Mouse (Mus musculus): ENCODE measurements at regions not wholly inside any gene's neighbourhood (a gene's known extent, or its start where the extent isn't known, plus 50 kb on each side); places are given as distances from the start of the nearest gene placed in this dataset.
A peak's percentile ranks its signal among the peaks of the same experiment; 100 is the strongest.

DNA sequence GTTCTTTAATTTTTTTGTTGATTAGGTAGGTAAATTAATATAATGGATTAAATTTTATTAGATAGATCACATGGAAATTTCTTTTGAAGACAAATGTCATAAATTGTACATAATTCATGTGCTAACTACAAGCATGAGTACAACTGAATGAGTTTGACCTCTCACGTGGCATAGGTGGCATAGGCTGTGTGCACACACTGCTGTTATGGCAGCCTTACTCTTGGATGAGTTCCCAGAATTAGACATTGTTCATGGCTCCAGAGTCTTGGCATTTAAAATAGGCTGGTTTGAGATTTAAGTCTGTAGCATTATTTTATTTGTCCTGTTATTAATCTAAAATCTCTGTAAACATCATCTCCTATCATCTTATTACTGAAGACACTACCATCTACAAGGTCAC, 115.2 kb upstream of the Fsip2 start:
- no peak overlapping the region for H3K27ac ChIP-seq (ENCODE audit: low read length)
- H3K4me1 ChIP-seq (replicated peaks; ENCODE audit: control insufficient read depth, insufficient read depth, low read length): 0 out of 2 replicates have a peak, but pooled peaks cover 2% of the 10 kb centered on the region
- no peaks in the 10 kb centered on the region for H3K27me3 ChIP-seq (replicated peaks; ENCODE audit: control insufficient read depth, insufficient read depth, low read length)
- no peak overlapping the region for H3K9ac ChIP-seq (replicated peaks; ENCODE audit: low read depth, low read length)
- WGBS: 30% methylated on average over 1 of the region's 1 CpGs
- H3K36me3 ChIP-seq (ENCODE audit: control insufficient read depth, insufficient read depth): no peaks in the 10 kb centered on the region
- H3K4me3 ChIP-seq (replicated peaks; ENCODE audit: low read length): no peak overlapping the region
- peak; percentile 65 for ATAC-seq
- no peak overlapping the region for H3K4me2 ChIP-seq (ENCODE audit: low read length)
- no peaks in the 10 kb centered on the region for H3K9me3 ChIP-seq (ENCODE audit: control insufficient read depth, low read length)

DNA sequence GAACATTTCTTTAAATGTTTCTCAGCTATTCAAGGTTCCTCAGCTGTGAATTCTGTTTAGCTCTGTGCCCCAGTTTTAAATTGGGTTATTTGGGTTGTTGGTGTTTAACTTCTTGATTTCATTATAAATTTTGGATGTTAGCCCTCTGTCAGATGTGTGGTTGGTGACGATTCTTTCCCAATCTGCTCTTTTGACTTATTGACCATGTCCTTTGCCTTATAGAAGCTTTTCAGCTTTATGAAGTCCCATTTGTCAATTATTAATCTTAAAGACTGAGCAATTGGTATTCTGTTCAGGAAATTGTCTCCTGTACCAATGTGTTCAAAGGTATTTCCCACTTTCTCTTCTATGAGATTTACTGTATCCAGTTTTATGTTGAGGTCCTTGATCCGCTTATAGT, 103.6 kb upstream of the Fsip2 start:
- Histone ChIP-seq H3K9ac (replicated peaks; ENCODE audit: low read depth, low read length) (no peak overlapping the region), H3K27me3 (replicated peaks; ENCODE audit: control insufficient read depth, insufficient read depth, low read length) (no peaks in the 10 kb centered on the region), H3K4me3 (replicated peaks; ENCODE audit: low read length) (no peak overlapping the region), H3K36me3 (ENCODE audit: control insufficient read depth, insufficient read depth) (no peaks in the 10 kb centered on the region), H3K27ac (ENCODE audit: low read length) (no peak overlapping the region), H3K4me2 (ENCODE audit: low read length) (no peak overlapping the region), H3K4me1 (replicated peaks; ENCODE audit: control insufficient read depth, insufficient read depth, low read length) (no peaks in the 10 kb centered on the region), H3K9me3 (ENCODE audit: control insufficient read depth, low read length) (no peaks in the 10 kb centered on the region)
- no peak for ATAC-seq
- WGBS: 95% methylated on average over 2 of the region's 2 CpGs

DNA sequence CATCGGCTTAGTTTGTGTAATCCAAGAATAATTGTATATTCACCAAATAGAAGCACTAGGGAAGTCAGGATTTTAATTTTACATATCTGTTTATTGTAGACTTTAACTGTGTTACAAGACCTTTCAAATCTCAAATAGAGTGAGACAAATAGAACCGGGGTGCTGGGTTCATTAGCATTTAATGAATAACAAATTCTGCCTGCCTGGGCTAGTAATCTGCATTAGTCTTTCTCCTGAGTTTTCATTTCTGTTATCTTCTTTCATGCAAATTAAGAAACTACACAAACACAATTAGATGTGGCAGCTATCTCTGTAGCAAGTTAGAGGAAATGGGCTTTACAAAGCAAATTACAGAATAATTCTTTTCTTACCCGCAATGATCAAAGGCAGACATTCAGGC, 96.2 kb upstream of the Fsip2 start:
- H3K9ac ChIP-seq (replicated peaks; ENCODE audit: low read depth, low read length): no peak overlapping the region
- no peak overlapping the region for H3K4me3 ChIP-seq (replicated peaks; ENCODE audit: low read length)
- H3K4me1 ChIP-seq (replicated peaks; ENCODE audit: control insufficient read depth, insufficient read depth, low read length): peaks cover 2% of the 10 kb centered on the region; the same call in 1 of the 2 replicates
- no peak overlapping the region for H3K27ac ChIP-seq (ENCODE audit: low read length)
- H3K27me3 ChIP-seq (replicated peaks; ENCODE audit: control insufficient read depth, insufficient read depth, low read length): no peaks in the 10 kb centered on the region
- H3K9me3 ChIP-seq (ENCODE audit: control insufficient read depth, low read length): no peaks in the 10 kb centered on the region
- WGBS: 15% methylated on average over 3 of the region's 3 CpGs
- peak; percentile 95 for ATAC-seq
- no peaks in the 10 kb centered on the region for H3K36me3 ChIP-seq (ENCODE audit: control insufficient read depth, insufficient read depth)
- no peak overlapping the region for H3K4me2 ChIP-seq (ENCODE audit: low read length)

DNA sequence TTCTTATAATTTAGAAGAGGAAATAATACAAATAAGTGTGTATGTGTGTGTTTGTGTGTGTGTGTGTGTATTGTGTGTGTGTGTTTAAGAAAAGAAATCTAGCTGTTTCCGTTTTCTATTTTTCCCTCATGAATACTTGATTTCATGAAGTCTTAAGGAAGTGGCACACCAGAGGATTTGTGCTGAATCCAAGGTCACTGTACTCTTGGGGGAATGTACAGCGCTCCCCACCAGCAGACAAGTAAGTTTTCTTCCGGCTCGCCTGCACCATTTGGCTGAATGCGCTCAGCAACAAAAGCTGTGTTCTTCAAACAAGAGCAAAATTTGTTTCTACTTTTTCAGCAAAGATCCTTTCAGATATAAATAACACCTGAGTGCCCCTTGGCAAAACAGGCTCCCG, 95.7 kb upstream of the Fsip2 start:
- H3K27me3 ChIP-seq (replicated peaks; ENCODE audit: control insufficient read depth, insufficient read depth, low read length): no peaks in the 10 kb centered on the region
- H3K9ac ChIP-seq (replicated peaks; ENCODE audit: low read depth, low read length): no peak overlapping the region
- H3K27ac ChIP-seq (ENCODE audit: low read length): no peak overlapping the region
- peak; percentile 84 for ATAC-seq
- H3K4me1 ChIP-seq (replicated peaks; ENCODE audit: control insufficient read depth, insufficient read depth, low read length): peaks cover 2% of the 10 kb centered on the region; the same call in 1 of the 2 replicates
- H3K9me3 ChIP-seq (ENCODE audit: control insufficient read depth, low read length): no peaks in the 10 kb centered on the region
- no peak overlapping the region for H3K4me3 ChIP-seq (replicated peaks; ENCODE audit: low read length)
- WGBS: 24% methylated on average over 6 of the region's 6 CpGs
- no peaks in the 10 kb centered on the region for H3K36me3 ChIP-seq (ENCODE audit: control insufficient read depth, insufficient read depth)
- no peak overlapping the region for H3K4me2 ChIP-seq (ENCODE audit: low read length)
